Mouse (Mus musculus) lung, embryonic 15.5 days (tissue): ENCODE measurements around the gene Spaca3. TPM values are rescaled to one million over a fixed set of nuclear protein-coding genes. Genes with fewer than 3 reads are reported as not detected.

Experiments used
- ATAC-seq: fragments of 200-750 bp; cut with Nextera tagmentation; 2 replicates; pipeline ENCODE4 v1.8.0; 2017; ENCODE audit warnings: moderate number of reproducible peaks, borderline replicate concordance; ENCODE audit not compliant: low FRiP score, low TSS enrichment; ENCODE audit errors: extremely low read depth
- H3K27ac ChIP-seq: fragments of 300-500 bp; sonication (generic); 2 replicates; pipeline ENCODE4 v1.5.1; 2015; ENCODE audit warnings: moderate library complexity, mild to moderate bottlenecking, inconsistent platforms
- H3K27me3 ChIP-seq: fragments of 300-500 bp; sonication (generic); 2 replicates; pipeline ENCODE4 v1.6.1; 2015; ENCODE audit warnings: inconsistent platforms
- H3K36me3 ChIP-seq: fragments of 300-500 bp; sonication (generic); 2 replicates; pipeline ENCODE4 v1.6.1; 2015; ENCODE audit warnings: inconsistent platforms
- H3K4me1 ChIP-seq: fragments of 300-500 bp; sonication (generic); 2 replicates; pipeline ENCODE4 v1.6.1; 2015; ENCODE audit warnings: inconsistent platforms
- H3K4me2 ChIP-seq: fragments of 300-500 bp; sonication (generic); 2 replicates; pipeline ENCODE4 v1.6.1; 2015; ENCODE audit warnings: inconsistent platforms, mild to moderate bottlenecking, moderate library complexity
- H3K4me3 ChIP-seq: fragments of 300-500 bp; sonication (generic); 2 replicates; pipeline ENCODE4 v1.5.1; 2015; ENCODE audit warnings: mild to moderate bottlenecking, inconsistent platforms
- H3K9ac ChIP-seq: fragments of 300-500 bp; sonication (generic); 2 replicates; pipeline ENCODE4 v1.6.1; 2015; ENCODE audit warnings: inconsistent platforms
- H3K9me3 ChIP-seq: fragments of 300-500 bp; sonication (generic); 2 replicates; pipeline ENCODE4 v1.6.1; 2016; ENCODE audit warnings: inconsistent platforms
- WGBS: fragments of 180-500 bp; shearing (Covaris S2); methylation state at CpG from one replicate; pipeline ENCODE4 v1.1.7; 2015; 5-methylcytosine and 5-hydroxymethylcytosine counted together
- polyA plus RNA-seq: library from polyadenylated mRNA; unstranded; fragments of >200 nt; fragmentation: Nextera tagmentation; extraction: Ambion mirVana; gene quantifications from 2 replicates; pipeline ENCODE4 v1.2.1, GENCODE M21; 2015

Spaca3 gene
- polyA plus RNA-seq, result not detected in 2 replicates

DNA sequence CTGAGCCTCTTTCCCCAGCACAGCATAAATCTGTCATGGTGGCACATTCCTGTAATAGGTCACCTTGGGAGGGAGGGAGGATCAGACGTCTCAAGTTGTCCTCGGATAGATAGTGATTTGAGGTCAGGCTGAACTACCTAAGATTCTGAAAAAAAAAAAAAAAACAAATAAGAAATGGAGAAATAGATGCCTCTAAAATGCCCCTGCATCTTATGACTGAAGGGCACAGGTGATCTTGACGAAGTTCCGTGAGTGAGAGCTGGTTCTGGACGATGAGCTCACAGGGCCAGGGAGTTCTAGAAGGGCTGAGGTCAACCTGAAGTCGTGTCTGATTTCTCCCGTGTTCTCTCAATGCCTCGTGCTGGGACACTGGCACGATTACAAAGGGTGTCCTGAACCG, at the start of gene Spaca3:
Spaca3 (plus strand) TSS at position 301 of the 400 bp plus-strand sequence.
- no peak for ATAC-seq
- H3K4me1 ChIP-seq, result peaks cover 3% of the 10 kb centered on the region; the same call in 1 of the 2 replicates
- H3K9ac ChIP-seq, result no peak within 1 kb of the TSS
- no peak within 1 kb of the TSS for H3K4me2 ChIP-seq
- H3K27me3 ChIP-seq, result 0 out of 2 replicates have a peak, but pooled peaks cover 3% of the 10 kb centered on the region
- no peaks in the 10 kb centered on the region for H3K36me3 ChIP-seq
- H3K4me3 ChIP-seq, result no peak within 1 kb of the TSS
- WGBS, result 56% methylated on average over 10 of the region's 10 CpGs
- H3K27ac ChIP-seq, result no peak within 1 kb of the TSS
- H3K9me3 ChIP-seq, result no peaks in the 10 kb centered on the region

DNA sequence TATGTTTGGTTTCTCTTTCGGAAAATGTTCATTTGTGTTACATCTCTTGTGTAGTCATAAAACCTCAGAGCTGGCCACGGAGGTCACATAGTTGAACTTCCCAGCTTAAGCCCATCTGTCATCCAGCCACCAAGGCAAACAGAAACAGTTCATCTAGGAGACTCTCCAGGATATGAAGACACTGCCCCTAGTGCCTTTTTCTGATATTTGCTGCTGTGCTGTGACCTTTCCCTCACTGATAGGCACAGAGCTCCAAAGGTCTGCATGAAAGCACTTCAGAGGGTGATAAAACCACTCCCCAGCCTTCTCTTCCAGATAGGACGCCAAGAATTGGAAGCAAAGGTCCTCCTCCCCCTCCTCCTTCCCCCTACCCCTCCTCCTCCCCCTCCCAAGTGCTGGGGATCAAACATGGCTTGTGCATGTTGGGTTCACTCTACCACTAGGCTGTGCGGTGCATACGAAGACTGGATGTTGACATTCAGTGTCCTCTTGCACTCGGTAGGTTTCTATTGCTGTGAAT, 49.6 kb upstream of the Spaca3 start:
- no peaks in the 10 kb centered on the region for H3K27me3 ChIP-seq
- peaks cover 10% of the 10 kb centered on the region; the same call in 1 of the 2 replicates for H3K36me3 ChIP-seq
- no peak for ATAC-seq
- peaks cover 27% of the 10 kb centered on the region for H3K4me1 ChIP-seq
- no peaks in the 10 kb centered on the region for H3K9me3 ChIP-seq
- 39% methylated on average over 6 of the region's 6 CpGs for WGBS
- H3K27ac ChIP-seq, result no peak overlapping the region
- no peak overlapping the region for H3K9ac ChIP-seq
- H3K4me3 ChIP-seq, result no peak overlapping the region
- H3K4me2 ChIP-seq, result no peak overlapping the region

DNA sequence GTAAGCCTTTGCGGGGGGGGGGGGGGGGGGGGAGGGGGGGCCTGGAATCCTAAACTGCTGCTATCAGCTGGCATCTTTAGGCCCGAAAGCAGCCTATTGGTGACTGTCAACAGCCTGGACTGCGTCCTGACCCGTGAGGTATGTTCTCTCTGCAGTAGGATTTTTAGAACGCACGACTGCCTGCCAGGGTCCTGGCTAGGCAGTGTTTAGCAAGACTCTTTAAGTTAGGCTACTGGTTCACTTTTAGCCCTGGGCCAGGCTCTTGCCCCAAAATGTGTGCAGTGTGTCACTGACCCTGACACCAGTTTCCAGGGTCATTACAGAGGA, 48.5 kb upstream of the Spaca3 start:
- Histone ChIP-seq H3K9ac (peak overlapping the region; percentile 81), H3K9me3 (no peaks in the 10 kb centered on the region), H3K4me1 (peaks cover 27% of the 10 kb centered on the region), H3K4me2 (peak overlapping the region; percentile 80), H3K36me3 (peaks cover 20% of the 10 kb centered on the region), H3K27me3 (no peaks in the 10 kb centered on the region), H3K4me3 (peak overlapping the region; percentile 59), H3K27ac (peak overlapping the region; percentile 91)
- WGBS, result 14% methylated on average over 5 of the region's 6 CpGs
- ATAC-seq, result peak; percentile 43

DNA sequence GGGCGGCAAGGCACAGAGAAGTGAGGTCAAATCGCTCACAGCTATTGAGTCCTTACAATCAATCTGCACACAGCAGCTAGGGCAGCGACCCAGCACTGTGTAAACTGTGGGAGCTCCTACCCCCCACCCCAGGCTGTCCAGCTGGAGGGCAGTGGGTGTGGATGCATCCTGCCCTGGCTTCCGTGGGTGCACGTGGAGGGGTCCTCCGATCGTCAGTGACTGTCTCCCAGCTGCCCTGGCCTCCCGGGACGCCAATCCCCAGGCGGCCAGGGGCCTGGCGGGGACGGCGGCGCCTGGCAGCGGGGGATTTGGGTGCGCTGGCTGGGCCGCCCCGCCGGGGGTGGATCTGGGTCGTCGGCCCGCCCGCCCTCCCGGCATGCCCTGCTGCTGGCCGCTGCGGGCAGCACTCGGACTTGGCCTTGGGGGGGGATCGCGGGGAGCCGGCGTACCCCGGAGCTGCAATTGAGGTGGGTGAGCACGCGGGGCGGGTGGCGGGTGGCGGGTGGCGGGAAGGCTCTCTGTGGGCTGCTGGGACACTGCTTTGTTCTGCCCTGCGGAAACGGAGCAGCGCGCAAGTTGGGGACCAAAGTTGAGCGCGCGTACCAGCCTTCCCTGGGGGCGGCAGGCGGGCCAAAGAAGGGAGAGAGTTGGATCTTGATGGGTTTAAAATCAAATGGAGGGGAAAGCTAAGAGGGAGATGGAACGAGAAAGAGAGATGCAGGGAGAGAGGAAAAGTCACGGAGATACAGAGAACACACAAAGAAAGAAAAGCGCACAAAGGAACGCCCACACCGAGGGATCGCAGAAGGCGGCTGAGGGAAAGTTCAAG, 48.0 kb upstream of the Spaca3 start, which contains the start of gene Tmem98:
Tmem98 (plus strand) TSS at position 183 of the 829 bp plus-strand sequence.
- Histone ChIP-seq H3K4me1 (peaks cover 27% of the 10 kb centered on the region), H3K4me2 (peak within 1 kb of the TSS; percentile 80), H3K9ac (peak within 1 kb of the TSS; percentile 81), H3K27ac (peak within 1 kb of the TSS; percentile 91), H3K36me3 (peaks cover 24% of the 10 kb centered on the region), H3K9me3 (no peaks in the 10 kb centered on the region), H3K27me3 (no peaks in the 10 kb centered on the region), H3K4me3 (peak within 1 kb of the TSS; percentile 59)
- WGBS, result under 1% methylated on average over 54 of the region's 54 CpGs
- ATAC-seq, result peak; percentile 85

DNA sequence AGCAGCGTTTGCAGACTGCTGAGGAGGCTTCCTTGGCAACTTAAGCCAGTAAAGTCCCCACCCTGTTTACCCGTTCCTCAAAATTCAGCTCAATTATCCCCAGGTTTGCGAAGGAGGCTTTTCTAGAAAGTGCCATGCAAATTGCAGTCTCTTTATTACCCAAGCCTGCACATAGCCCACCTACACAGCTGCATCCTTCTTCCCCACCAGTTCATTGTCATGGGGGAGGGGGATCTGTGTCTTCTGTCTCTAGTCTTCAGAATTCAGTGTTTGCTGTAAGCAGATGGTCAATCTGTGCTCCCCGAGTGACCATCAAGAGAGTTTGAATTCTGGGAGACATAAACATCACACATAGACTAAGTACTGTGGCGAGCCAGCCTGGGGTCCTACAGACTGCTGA, 47.0 kb upstream of the Spaca3 start:
- H3K9ac ChIP-seq, result peak overlapping the region; percentile 81
- no peaks in the 10 kb centered on the region for H3K9me3 ChIP-seq
- H3K27me3 ChIP-seq, result no peaks in the 10 kb centered on the region
- no peak for ATAC-seq
- H3K4me1 ChIP-seq, result peaks cover 27% of the 10 kb centered on the region
- peaks cover 33% of the 10 kb centered on the region for H3K36me3 ChIP-seq
- 0 out of 2 replicates have a peak overlapping the region, but pooled peaks have one; percentile 91 for H3K27ac ChIP-seq
- H3K4me2 ChIP-seq, result peak overlapping the region; percentile 80
- whole genome bisulfite sequencing, result 14% methylated on average over 5 of the region's 5 CpGs
- peak overlapping the region; percentile 59 for H3K4me3 ChIP-seq

DNA sequence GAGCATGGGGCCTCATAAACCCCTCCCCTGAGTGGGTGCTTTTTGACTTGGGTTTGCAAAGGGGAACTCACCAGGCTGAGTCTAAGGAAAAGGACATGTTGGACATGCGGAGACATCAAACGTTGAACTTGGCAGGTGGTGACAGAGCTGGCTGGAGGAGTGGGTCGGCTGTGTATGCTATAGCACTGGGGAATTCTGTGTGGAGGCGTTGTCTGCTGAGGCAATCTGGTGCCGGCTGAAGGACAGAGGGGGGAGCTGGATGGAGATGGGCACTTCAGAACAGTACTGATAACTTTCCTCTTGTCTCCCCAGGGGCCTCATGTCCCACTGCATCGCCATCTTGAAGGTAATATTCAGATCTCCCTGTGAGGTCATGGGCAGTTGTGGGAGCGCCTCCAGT, 42.8 kb upstream of the Spaca3 start:
- H3K4me2 ChIP-seq, result no peak overlapping the region
- no peaks in the 10 kb centered on the region for H3K9me3 ChIP-seq
- ATAC-seq, result no peak
- peaks cover 31% of the 10 kb centered on the region for H3K4me1 ChIP-seq
- 79% methylated on average over 7 of the region's 7 CpGs for WGBS
- no peaks in the 10 kb centered on the region for H3K27me3 ChIP-seq
- no peak overlapping the region for H3K9ac ChIP-seq
- H3K4me3 ChIP-seq, result no peak overlapping the region
- peaks cover 44% of the 10 kb centered on the region for H3K36me3 ChIP-seq
- no peak overlapping the region for H3K27ac ChIP-seq

DNA sequence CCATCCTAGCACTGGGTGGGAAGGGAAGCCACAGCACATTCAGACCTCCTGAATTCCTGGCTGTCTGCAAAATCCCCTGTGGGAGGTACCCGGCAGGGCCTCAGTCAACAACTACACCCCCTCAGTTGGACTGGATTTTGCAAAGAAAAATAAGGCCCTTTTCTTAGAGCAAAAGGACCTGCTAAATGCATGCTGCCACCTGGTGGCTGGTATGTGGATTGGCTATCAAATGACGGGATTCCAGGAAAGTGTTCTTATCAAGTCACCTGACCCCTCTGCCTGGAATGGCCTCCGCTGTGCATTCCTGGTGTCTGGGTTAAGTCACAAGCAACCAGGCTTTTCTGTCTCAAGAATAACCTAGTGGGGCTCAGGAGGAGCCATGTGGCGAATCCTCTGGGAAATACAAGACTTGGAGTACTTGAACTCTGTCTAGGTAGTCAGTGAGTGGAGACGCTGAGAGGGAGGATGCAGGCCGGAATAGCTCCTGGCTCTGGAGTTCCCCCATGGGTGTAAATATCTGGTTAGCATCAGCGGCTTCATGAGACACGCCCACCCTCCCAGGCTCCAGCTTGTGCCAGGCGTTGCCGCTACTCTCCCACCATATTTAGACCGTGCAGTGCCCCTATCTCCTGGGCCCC, 40.0 kb upstream of the Spaca3 start:
- peak overlapping the region; percentile 51 for H3K27ac ChIP-seq
- H3K9me3 ChIP-seq, result no peaks in the 10 kb centered on the region
- no peak overlapping the region for H3K4me3 ChIP-seq
- H3K27me3 ChIP-seq, result no peaks in the 10 kb centered on the region
- H3K4me2 ChIP-seq, result peak overlapping the region; percentile 16; the same call in 1 of the 2 replicates
- H3K9ac ChIP-seq, result no peak overlapping the region
- peaks cover 49% of the 10 kb centered on the region for H3K36me3 ChIP-seq
- peak; percentile 66; the same call in 1 of the 2 replicates for ATAC-seq
- H3K4me1 ChIP-seq, result peaks cover 16% of the 10 kb centered on the region
- 25% methylated on average over 11 of the region's 11 CpGs for WGBS

DNA sequence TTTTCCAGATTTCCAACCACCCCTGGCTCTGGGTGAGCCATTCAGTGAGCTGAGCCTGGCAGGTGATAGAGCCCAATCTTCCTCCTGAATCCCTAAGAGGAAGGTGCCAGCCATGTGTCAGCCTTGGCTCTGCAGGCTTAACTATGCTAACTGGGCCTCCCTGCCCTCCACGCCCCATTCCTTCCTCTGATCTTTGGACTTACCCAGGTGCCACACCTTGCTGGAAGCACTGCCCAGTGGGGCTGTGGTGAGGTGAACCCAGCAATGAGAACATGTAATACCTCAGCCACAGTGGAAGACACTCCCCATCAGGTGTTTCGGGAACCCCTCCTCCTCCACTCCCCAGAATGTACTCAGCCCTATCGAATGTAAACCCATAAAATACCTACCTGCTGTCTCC, 38.1 kb upstream of the Spaca3 start:
- Histone ChIP-seq H3K27ac (no peak overlapping the region), H3K27me3 (no peaks in the 10 kb centered on the region), H3K9ac (no peak overlapping the region), H3K36me3 (peaks cover 39% of the 10 kb centered on the region), H3K4me1 (peaks cover 16% of the 10 kb centered on the region), H3K9me3 (no peaks in the 10 kb centered on the region), H3K4me3 (no peak overlapping the region), H3K4me2 (no peak overlapping the region)
- no peak for ATAC-seq
- 93% methylated on average over 3 of the region's 3 CpGs for WGBS

DNA sequence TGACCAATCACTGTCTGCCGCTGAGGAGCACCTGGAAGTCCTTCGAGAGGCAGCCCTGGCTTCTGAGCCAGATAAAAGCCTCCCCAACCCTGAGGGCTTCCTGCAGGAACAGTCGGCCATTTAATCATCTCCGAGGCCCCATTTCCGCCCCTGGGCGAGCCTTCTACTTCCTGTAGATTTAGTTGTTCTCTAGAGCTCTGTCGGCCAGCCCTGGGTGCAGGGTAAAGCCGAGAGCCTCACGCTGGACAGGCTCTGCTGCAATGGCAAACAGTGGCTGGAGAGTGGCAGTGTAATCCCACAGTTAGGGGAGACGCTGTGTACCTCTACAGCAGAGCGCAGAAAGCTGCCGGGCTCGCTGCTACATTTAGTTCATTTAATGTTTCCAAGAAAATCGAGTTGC, 36.9 kb upstream of the Spaca3 start:
- no peaks in the 10 kb centered on the region for H3K27me3 ChIP-seq
- 54% methylated on average over 14 of the region's 14 CpGs for WGBS
- H3K9ac ChIP-seq, result no peak overlapping the region
- peaks cover 27% of the 10 kb centered on the region for H3K36me3 ChIP-seq
- peaks cover 16% of the 10 kb centered on the region for H3K4me1 ChIP-seq
- H3K27ac ChIP-seq, result 0 out of 2 replicates have a peak overlapping the region, but pooled peaks have one; percentile 15
- H3K9me3 ChIP-seq, result no peaks in the 10 kb centered on the region
- no peak overlapping the region for H3K4me2 ChIP-seq
- 0 out of 2 replicates have a peak, but pooled peaks have one; percentile 23 for ATAC-seq
- no peak overlapping the region for H3K4me3 ChIP-seq

DNA sequence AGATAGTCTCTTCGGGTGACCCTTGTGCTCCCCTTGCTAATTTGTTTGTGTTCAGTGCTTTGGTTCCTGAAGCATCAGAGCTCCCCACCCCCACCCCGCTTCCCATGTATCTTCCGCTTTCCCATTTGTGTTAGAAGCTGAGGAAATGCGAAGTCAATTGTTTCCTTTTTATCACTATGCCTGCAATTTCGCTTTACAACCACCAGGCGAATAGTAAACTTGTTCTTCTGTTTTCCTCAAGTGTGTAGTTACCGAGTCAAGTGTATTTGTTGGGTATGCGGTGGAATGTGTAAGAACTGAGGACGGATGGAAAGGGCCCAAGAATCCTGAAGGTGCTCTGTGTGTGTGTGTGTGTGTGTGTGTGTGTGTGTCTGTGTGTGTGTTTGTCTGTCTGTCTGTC, 36.4 kb upstream of the Spaca3 start:
- Histone ChIP-seq H3K27me3 (no peaks in the 10 kb centered on the region), H3K4me1 (peaks cover 16% of the 10 kb centered on the region), H3K27ac (no peak overlapping the region), H3K36me3 (peaks cover 26% of the 10 kb centered on the region), H3K9me3 (no peaks in the 10 kb centered on the region), H3K4me2 (no peak overlapping the region), H3K4me3 (no peak overlapping the region), H3K9ac (no peak overlapping the region)
- WGBS, result 64% methylated on average over 9 of the region's 9 CpGs
- no peak for ATAC-seq

DNA sequence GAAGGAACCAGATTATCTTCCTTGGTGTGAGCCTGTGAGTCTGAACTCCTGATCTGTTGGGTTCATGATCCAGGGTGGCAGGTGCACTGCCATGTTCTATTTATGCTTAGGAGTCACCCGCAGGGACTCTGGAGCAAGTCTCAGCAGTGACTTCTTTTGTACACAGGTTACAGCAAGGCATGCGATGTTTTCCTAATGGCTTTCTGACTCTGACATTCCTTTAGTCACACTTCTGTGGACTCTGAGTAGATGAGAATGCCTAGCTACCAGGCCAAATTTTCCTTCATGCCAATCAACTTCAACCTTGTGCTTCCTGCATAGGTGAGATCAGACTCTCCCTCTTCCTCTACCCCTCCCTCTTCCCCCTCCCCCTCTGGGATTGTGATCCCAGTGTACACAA, 22.8 kb upstream of the Spaca3 start:
- 65% methylated on average over 2 of the region's 2 CpGs for WGBS
- ATAC-seq, result no peak
- 0 out of 2 replicates have a peak, but pooled peaks cover 5% of the 10 kb centered on the region for H3K27me3 ChIP-seq
- no peak overlapping the region for H3K4me2 ChIP-seq
- H3K27ac ChIP-seq, result no peak overlapping the region
- H3K9me3 ChIP-seq, result no peaks in the 10 kb centered on the region
- no peaks in the 10 kb centered on the region for H3K4me1 ChIP-seq
- H3K36me3 ChIP-seq, result no peaks in the 10 kb centered on the region
- H3K9ac ChIP-seq, result no peak overlapping the region
- no peak overlapping the region for H3K4me3 ChIP-seq

DNA sequence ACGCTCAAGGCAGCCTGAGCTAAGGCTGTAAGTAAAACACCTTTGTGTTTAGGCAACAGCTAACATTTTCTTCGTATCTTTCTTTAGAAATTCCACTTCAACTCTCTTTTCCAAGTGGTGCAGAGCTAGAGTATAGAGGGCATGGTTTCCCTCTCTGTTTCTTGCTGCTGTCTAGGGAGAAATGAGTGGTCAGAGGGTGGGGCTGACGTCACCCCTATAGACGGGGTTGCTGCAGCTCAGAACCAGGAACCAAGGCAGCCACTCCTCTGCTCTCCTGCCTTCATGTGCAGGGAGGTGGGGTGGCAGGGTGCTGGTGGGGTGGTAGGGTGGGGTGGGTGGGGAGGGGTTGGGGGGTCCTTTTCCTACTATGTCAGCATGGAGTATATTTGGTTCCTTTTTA, 22.3 kb upstream of the Spaca3 start:
- Histone ChIP-seq H3K27me3 (0 out of 2 replicates have a peak, but pooled peaks cover 5% of the 10 kb centered on the region), H3K4me2 (no peak overlapping the region), H3K4me1 (no peaks in the 10 kb centered on the region), H3K4me3 (no peak overlapping the region), H3K27ac (no peak overlapping the region), H3K9ac (no peak overlapping the region), H3K9me3 (no peaks in the 10 kb centered on the region), H3K36me3 (no peaks in the 10 kb centered on the region)
- ATAC-seq, result no peak
- 57% methylated on average over 4 of the region's 4 CpGs for WGBS
